Mouse (Mus musculus) lung, postnatal 0 days (tissue): ENCODE measurements around the gene Sulf2. TPM values are rescaled to one million over a fixed set of nuclear protein-coding genes. Genes with fewer than 3 reads are reported as not detected.
A peak's percentile ranks its signal among the peaks of the same experiment; 100 is the strongest.

Experiments
- ATAC-seq: fragments of 200-750 bp; cut with Nextera tagmentation; 2 replicates; pipeline ENCODE4 v1.8.0; 2017; ENCODE audit warnings: moderate library complexity
- DNase-seq: peaks from one replicate; pipeline ENCODE4 v3.0.0-alpha.2; 2016; ENCODE audit warnings: low spot score
- H3K27ac ChIP-seq: fragments of 300-500 bp; sonication (generic); 2 replicates; pipeline ENCODE4 v1.5.1; 2014; ENCODE audit warnings: antibody characterized with exemption, mild to moderate bottlenecking, low read length, mixed read lengths
- H3K27me3 ChIP-seq: fragments of 300-500 bp; sonication (generic); replicated peaks from 2 replicates; pipeline ENCODE4 v1.6.1; 2014; ENCODE audit warnings: low read length, mixed read lengths; ENCODE audit not compliant: insufficient read depth
- H3K36me3 ChIP-seq: fragments of 300-500 bp; sonication (generic); 2 replicates; pipeline ENCODE4 v1.6.1; 2014; ENCODE audit warnings: low read length, mixed read lengths; ENCODE audit not compliant: insufficient read depth
- H3K4me1 ChIP-seq: fragments of 300-500 bp; sonication (generic); 2 replicates; pipeline ENCODE4 v1.6.1; 2014; ENCODE audit warnings: antibody characterized with exemption, low read depth, low read length, mixed read lengths; ENCODE audit not compliant: insufficient read depth
- H3K4me2 ChIP-seq: fragments of 300-500 bp; sonication (generic); replicated peaks from 2 replicates; pipeline ENCODE4 v1.6.1; 2014; ENCODE audit warnings: low read depth, mild to moderate bottlenecking, low read length, moderate library complexity, mixed read lengths
- H3K4me3 ChIP-seq: fragments of 300-500 bp; sonication (generic); 2 replicates; pipeline ENCODE4 v1.5.1; 2014; ENCODE audit warnings: low read depth, low read length
- H3K9ac ChIP-seq: fragments of 300-500 bp; sonication (generic); replicated peaks from 2 replicates; pipeline ENCODE4 v1.6.1; 2014; ENCODE audit warnings: low read depth, mild to moderate bottlenecking
- H3K9me3 ChIP-seq: fragments of 300-500 bp; sonication (generic); 2 replicates; pipeline ENCODE4 v1.6.1; 2016; ENCODE audit warnings: low read length, mixed read lengths
- CTCF ChIP-seq: IDR thresholded peaks from 2 replicates; pipeline ENCODE4 v1.5.1; 2016; ENCODE audit warnings: antibody characterized with exemption, mild to moderate bottlenecking
- EP300 ChIP-seq: IDR thresholded peaks from 2 replicates; pipeline ENCODE4 v1.6.1; 2016; ENCODE audit warnings: antibody characterized with exemption, mild to moderate bottlenecking, control low read depth
- WGBS: fragments of 180-500 bp; shearing (Covaris S2); extraction: QIAGEN DNeasy Blood & Tissue Kit; methylation state at CpG from one replicate; pipeline ENCODE4 v1.1.7; 2014; 5-methylcytosine and 5-hydroxymethylcytosine counted together
- polyA plus RNA-seq: library from polyadenylated mRNA; unstranded; fragments of >200 nt; fragmentation: Nextera tagmentation; extraction: Ambion mirVana; gene quantifications from 2 replicates; pipeline ENCODE4 v1.2.1, GENCODE M21; 2015

Gene Sulf2
- polyA plus RNA-seq, 1 experiment from 2014 or later: 13.6 TPM

DNA sequence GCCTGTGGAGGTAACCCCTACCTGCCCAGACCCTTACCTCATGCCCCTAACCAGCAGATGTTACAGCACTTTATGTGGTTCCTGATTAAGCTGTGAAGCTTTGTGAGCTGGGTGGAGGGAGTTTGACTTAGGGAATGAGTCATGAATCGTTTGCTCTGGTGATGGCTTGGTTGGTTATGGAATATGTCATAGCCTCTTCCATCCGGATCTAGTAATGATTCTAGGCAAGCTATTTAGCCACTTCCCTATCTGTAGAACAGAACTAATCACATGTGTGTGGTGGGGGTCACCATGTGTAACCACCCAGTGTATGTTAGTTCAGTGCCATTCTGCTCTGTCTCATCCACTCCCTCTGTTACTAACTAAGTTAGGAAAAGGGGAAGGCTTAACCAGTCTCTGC is 110.5 kb downstream of the Sulf2 start:
- no peak for ATAC-seq
- H3K27me3 ChIP-seq: no peaks in the 10 kb centered on the region
- TF ChIP-seq EP300 (no peak), CTCF (no peak)
- WGBS: 59% methylated on average over 2 of the region's 2 CpGs
- H3K27ac ChIP-seq: no peak overlapping the region
- H3K4me3 ChIP-seq: no peak overlapping the region
- no peak overlapping the region for H3K9ac ChIP-seq
- peak; percentile 19 for DNase-seq
- no peaks in the 10 kb centered on the region for H3K4me1 ChIP-seq
- peaks cover 12% of the 10 kb centered on the region; the same call in 1 of the 2 replicates for H3K36me3 ChIP-seq
- no peak overlapping the region for H3K4me2 ChIP-seq
- no peaks in the 10 kb centered on the region for H3K9me3 ChIP-seq

DNA sequence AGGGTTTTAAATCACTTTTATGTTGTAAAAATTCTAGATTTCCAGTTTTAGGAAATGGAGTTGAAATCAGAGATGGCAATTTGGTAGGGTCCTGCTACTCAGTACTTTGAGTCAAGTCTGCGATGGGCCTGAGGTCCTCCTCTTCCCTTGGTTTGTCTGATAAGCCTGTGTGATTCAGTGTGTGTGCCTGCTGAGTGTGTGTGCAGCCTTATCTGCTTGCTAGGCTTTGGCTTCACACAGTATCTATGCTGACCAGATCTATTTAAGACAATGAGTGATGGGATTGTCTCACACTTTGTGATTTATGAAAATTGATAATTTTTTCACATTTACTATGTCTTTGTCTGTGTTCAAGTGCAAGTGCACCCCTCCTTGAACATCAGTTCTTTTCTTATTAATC is 112.9 kb downstream of the Sulf2 start:
- Histone ChIP-seq H3K4me2 (no peak overlapping the region), H3K9me3 (no peaks in the 10 kb centered on the region), H3K4me3 (no peak overlapping the region), H3K9ac (no peak overlapping the region), H3K36me3 (peaks cover 6% of the 10 kb centered on the region; the same call in 1 of the 2 replicates), H3K27ac (no peak overlapping the region), H3K4me1 (no peaks in the 10 kb centered on the region), H3K27me3 (no peaks in the 10 kb centered on the region)
- DNase-seq (no peak), ATAC-seq (no peak)
- TF ChIP-seq EP300 (no peak), CTCF (no peak)
- 76% methylated on average over 1 of the region's 1 CpGs for WGBS

GRCm38 (mm10) chr2:166039681-166040080 is 115.8 kb downstream of the Sulf2 start:
- H3K4me1 ChIP-seq: no peaks in the 10 kb centered on the region
- no peaks in the 10 kb centered on the region for H3K27me3 ChIP-seq
- ATAC-seq (no peak), DNase-seq (no peak)
- no peak overlapping the region for H3K4me3 ChIP-seq
- H3K4me2 ChIP-seq: no peak overlapping the region
- H3K9me3 ChIP-seq: no peaks in the 10 kb centered on the region
- H3K36me3 ChIP-seq: no peaks in the 10 kb centered on the region
- TF ChIP-seq EP300: no peak
- no peak for TF ChIP-seq CTCF
- no peak overlapping the region for H3K27ac ChIP-seq
- H3K9ac ChIP-seq: no peak overlapping the region
- 76% methylated on average over 4 of the region's 4 CpGs for WGBS

GRCm38 (mm10) chr2:166035725-166036124 is 119.7 kb downstream of the Sulf2 start:
- Histone ChIP-seq H3K9ac (no peak overlapping the region), H3K27ac (0 out of 2 replicates have a peak overlapping the region, but pooled peaks have one; percentile 51), H3K4me2 (no peak overlapping the region; the same call in 1 of the 2 replicates), H3K4me3 (no peak overlapping the region), H3K4me1 (no peaks in the 10 kb centered on the region), H3K9me3 (no peaks in the 10 kb centered on the region), H3K36me3 (no peaks in the 10 kb centered on the region), H3K27me3 (no peaks in the 10 kb centered on the region)
- WGBS: 39% methylated on average over 3 of the region's 3 CpGs
- TF ChIP-seq CTCF (peak; percentile 80), EP300 (peak; percentile 45; the same call in 1 of the 2 replicates)
- ATAC-seq: peak; percentile 53
- peak; percentile 90 for DNase-seq

DNA sequence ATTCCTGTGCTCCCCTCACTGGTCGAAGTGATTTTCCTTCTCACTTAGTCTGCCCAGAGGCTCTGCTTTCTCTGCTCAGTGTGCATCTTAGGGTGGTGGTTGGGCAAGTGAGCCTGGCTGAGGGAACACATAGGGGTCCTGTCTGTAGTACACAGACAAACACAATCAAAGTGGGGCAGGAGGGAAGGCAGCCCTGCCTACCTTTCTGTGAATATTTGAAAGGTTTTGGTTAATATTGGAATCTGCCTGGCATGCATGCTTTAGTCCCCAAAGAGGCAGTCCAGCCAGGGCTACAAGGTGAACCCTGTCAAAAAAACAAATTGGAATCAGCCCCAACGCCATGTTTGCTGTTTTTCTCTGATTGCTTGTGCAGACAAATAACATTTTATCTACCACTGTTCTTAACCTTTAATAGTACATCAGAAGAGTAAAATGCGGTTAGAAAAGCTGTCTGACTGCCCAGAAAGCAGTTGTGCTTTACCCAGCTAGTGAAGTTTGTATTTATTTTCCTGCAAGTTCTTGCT is 120.4 kb downstream of the Sulf2 start:
- H3K9ac ChIP-seq: no peak overlapping the region
- 49% methylated on average over 3 of the region's 3 CpGs for WGBS

GRCm38 (mm10) chr2:166032628-166033027 is 122.8 kb downstream of the Sulf2 start:
- no peak for ATAC-seq
- H3K27ac ChIP-seq: no peak overlapping the region
- H3K4me3 ChIP-seq: no peak overlapping the region
- H3K4me1 ChIP-seq: peaks cover 12% of the 10 kb centered on the region; the same call in 1 of the 2 replicates
- DNase-seq: no peak
- WGBS: 87% methylated on average over 5 of the region's 5 CpGs
- no peaks in the 10 kb centered on the region for H3K9me3 ChIP-seq
- TF ChIP-seq CTCF (no peak), EP300 (no peak)
- no peaks in the 10 kb centered on the region for H3K27me3 ChIP-seq
- H3K4me2 ChIP-seq: no peak overlapping the region
- no peak overlapping the region for H3K9ac ChIP-seq
- no peaks in the 10 kb centered on the region for H3K36me3 ChIP-seq

More for the DNA sequence above, 120.4 kb downstream of the Sulf2 start:
- 0 out of 2 replicates have a peak overlapping the region, but pooled peaks have one; percentile 51 for H3K27ac ChIP-seq
- no peaks in the 10 kb centered on the region for H3K36me3 ChIP-seq
- H3K9me3 ChIP-seq: no peaks in the 10 kb centered on the region
- no peak overlapping the region; the same call in 1 of the 2 replicates for H3K4me2 ChIP-seq
- H3K4me3 ChIP-seq: no peak overlapping the region
- no peaks in the 10 kb centered on the region for H3K27me3 ChIP-seq
- H3K4me1 ChIP-seq: peaks cover 5% of the 10 kb centered on the region; the same call in 1 of the 2 replicates
- no peak for DNase-seq
- TF ChIP-seq EP300: no peak
- TF ChIP-seq CTCF: no peak
- no peak for ATAC-seq
